Mouse (Mus musculus) R1 (cell line): ENCODE results near the gene 2300002M23Rik.
A peak's percentile ranks its signal among the peaks of the same experiment; 100 is the strongest.

Source experiments
- DNase-seq: peaks from one replicate; pipeline ENCODE4 v3.0.0-alpha.2; 2018; ENCODE audit warnings: low read depth, low spot score

Gene 2300002M23Rik

DNA sequence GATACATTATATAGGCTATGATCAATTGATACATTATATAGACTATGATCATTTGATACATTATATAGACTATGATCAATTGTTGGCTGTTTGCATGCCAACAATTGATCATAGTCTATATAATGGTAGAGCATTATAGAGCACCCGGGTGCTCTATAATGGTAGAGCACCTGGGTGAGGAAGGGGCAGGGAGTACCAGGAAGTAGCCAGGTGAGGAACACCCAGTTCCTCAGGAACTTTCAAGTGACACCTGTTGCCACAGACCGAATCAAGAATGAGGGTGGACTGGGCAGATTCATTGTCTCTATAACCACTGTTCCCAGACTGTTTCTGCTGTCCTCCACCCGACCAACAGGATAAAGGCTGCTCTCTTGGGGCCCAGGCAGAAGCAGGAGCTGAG is at the start of gene 2300002M23Rik:
TSS of gene 2300002M23Rik (plus strand) at position 301 of the 400 bp plus-strand sequence.
- no peak for DNase-seq

DNA sequence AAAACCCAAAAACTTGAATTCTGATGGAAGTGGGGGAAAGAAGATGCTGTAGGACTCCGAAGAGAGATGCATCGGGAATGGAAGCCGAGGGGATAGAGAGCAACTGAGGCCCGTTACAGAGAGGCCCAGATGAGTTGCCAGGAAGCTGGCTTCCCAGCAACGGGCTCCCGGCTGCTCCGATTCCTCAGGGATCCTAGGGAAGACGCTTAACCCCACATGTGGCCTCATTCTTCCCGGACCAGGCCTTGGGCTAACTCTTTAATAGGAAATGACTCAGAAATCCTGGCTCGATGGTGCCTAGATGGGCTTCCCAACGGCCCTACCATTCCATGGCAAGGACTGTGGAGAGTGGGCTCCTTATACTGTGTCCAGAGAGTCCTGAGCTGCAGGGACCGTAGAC is 49.7 kb upstream of the 2300002M23Rik start:
- DNase-seq, result peak; percentile 58

DNA sequence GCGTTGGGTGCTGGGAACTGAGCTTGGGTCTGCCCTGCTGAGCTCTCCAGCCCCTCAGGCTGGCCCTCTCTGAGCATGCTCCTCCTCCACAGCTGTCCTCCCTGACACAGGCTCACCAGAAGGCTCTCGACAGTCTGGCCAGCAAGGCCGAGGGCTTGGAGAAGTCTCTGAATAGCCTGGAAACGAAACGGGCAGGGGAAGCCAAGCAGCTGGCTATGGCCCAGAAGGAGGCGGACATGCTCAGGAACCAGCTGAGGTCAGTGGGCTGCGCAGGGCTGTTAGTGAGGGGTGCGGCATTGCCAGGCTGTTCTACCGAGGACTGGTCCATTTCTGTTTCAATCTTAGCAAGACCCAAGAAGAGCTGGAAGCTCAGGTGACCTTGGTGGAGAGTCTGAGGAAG is 42.9 kb upstream of the 2300002M23Rik start:
- DNase-seq, result no peak

DNA sequence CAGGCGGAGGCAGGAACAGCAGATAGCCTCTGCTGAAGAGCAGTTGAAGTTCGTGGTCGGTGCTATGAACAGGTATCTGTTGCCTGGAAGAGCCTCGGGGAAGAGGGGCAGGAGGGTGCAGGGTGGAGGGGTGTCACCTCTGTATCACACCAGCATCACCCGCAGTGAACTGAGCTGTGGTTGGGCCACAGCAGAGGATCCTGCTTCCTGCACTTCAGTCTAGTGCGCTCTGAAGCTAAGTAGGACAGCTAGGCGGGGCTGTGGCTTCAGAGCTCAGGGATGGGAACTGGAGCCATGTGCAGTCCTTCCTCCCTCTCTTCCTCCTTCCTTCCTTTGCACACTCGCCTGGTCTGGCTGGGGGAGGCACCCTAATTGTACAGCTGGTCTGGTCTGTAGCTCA is 40.6 kb upstream of the 2300002M23Rik start:
- DNase-seq, result no peak

DNA sequence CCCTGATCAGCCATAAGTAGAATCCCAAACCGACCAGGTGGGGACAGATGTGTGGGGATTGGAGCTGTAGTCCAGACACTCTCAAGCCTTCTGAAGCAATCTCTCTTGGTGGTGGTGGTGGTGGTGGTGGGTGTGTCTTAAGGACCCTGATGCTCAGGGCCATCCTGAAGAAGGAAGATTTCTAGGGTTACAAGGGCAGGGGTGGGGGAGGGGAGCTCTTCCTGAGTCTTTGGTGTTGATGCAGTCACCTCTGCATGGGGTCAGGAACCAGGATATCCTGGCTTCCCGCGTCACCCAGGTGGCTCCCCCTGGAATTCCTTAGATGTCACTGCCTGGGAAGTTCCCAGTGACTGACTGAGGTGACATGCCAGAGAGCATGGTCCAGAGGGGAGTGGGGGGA is 34.9 kb upstream of the 2300002M23Rik start:
- peak; percentile 73 for DNase-seq

DNA sequence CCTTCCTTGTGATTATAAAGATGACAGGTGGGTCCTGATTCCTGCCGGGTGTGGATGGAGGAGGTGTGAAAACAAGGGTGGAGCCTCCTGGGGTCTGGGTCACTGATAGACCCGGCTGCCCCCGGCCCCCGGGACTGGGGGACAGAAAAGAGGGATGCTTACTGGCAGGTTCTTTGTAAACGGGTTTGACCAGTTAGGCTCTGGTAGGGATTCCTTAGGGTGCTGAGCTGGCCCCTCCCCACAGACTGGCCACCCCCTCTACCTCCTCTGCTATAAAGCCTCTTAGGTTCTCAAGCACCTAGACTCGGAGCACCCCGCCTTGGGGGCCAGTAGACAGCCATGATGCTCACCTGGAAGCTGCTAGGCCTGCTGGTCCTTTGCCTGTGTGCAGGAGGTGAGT is 34.3 kb upstream of the 2300002M23Rik start, which contains the start of gene Psors1c2:
TSS of gene Psors1c2 (plus strand) at position 301 of the 400 bp plus-strand sequence.
- DNase-seq, result no peak

DNA sequence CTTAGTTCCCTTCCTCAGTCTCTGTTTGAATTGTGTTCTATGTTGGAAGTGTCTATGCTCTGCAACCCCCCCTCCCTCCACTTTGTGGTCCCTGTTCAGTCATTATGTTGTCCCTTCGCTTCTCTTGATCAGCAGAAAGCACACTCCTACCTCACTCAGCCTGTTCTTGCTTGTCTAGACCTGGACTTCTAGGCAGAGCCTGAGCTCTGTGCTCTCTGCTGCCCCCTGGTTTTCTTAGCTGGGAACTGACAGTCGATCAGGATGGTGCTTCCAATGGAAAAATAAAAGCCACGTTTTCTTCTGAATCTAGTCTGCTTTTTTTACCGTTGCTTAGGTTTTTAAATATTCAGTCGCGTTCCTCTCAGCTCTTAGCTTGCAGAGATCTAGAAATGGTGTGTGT is 32.9 kb upstream of the 2300002M23Rik start:
- peak; percentile 86 for DNase-seq

DNA sequence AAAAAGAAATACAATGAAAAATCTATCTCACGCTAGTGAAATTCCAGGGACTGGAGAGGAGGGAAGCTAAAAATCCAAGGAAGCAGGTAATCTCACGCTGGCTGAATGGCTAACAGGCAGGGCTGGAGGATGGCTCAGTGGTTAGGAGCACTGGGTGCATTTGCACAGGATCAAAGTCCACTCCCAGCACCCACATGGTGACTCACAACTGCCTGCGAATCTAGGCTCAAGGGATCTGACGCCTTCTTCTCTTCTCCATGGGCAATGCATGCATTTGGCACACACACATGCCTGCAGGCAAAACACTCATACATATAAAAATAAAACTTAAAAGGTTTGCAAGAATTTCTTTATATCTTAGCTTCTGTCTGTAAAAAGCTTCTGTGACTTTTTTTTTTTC is 29.8 kb upstream of the 2300002M23Rik start:
- DNase-seq, result no peak

DNA sequence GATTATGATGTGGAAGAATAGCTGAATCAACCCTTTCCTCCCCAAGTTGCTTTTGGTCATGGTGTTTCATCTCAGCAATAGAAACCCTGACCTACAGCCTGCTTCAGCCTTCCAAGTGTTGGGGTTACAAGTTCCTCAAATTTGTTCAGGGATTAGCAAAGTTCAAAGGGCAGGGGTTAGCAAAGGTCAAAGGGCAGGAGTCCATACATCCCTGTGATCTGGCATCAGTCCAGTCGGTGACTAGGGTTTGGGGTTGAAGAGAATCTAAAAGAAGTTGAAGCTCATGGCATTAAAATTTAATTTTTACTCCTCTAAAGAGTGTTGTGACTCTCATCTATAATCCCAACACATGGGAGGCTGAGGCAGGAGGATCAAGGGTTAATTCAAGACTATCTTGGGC is 28.8 kb upstream of the 2300002M23Rik start:
- DNase-seq, result no peak

DNA sequence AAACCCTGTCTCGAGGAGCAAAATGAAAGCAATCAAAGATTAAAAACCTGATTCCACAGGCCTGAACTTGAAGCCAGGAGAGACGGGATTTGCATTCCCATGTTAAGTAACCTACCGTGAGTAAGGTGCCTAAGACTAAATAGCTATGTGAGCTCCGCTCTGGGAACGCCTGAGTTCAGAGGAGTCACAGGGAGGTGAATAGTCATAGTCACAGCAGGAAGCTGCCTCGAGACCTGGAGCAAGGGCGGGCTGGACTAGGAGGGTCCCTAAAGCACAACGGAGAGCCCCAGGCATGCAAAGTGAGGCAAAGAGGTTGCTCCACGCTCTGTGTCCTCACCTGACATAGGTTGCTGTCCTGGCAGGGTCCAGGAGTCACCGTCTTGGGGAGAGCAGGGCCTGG is 27.7 kb upstream of the 2300002M23Rik start:
- peak; percentile 70 for DNase-seq

DNA sequence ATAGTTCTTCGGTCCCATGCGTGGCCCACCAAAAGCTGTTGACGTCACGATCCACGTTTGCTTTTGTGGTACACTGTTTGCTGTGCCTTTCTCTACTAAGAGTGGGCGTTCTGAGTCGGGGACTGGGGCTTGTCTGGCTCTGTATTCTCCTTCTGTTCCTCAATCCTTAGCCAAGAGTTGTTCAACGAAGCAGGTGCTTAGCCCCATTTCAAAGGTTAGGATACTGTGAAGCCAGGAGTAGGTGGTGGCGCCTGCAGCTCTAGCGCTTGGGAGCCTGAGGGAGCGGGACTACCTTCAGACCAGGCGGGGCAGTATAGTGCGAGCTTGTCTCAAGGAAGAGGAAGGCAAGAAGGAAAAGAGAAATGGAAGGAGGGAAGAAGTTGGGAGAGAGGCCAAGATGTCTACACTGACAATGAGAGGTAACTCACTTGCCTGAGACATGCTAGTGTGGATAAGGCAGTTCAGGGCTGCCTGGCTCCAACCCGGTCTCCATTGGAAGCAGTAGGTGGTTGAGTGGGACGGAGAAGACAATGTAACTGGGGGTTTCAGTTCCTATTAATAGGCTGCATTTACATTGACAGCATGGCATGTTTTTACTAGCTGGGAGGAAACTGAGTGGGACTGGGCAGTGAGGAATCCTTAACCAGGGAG is 24.4 kb upstream of the 2300002M23Rik start:
- DNase-seq, result peak; percentile 90

DNA sequence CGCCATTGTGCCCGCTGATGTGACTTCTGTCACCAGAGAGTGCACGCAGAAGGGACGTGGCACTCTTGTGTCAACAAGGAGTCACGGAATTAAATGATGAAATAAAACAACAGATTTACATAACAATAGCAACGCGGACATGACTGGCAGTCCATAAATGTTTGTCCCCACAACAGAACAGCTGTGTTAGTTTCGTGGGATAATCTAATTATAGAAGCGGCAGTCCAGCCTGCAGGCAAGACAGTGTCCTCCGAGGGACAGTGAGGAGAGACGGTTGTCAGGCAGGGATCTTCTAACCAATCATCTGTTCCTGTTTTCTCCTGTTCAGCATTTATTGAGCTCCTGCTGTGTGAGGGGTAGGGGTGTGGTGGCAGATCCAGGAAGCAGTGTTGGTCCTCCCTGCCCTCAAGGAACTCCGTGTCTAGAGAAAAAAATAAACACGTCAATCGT is 23.8 kb upstream of the 2300002M23Rik start:
- DNase-seq, result peak; percentile 66

DNA sequence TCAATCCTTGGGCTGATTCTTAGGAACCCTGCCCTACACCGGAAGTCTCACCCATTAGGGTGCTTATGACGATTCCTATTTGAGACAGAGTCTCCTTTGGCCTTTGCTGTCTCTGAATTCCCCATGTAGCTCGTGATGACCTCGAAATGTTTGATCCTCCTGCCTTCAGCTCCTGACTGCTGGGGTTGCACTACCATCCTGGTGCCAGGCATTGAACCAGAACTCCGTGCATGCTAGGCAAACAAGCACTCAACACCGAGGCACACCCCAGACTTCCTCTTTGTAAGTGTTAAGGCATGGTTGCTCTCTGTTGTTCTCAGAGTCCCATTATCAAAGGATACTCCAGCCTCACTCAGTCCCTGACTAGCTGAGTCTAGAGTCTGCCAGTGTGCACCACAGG is 23.2 kb upstream of the 2300002M23Rik start:
- DNase-seq, result no peak

DNA sequence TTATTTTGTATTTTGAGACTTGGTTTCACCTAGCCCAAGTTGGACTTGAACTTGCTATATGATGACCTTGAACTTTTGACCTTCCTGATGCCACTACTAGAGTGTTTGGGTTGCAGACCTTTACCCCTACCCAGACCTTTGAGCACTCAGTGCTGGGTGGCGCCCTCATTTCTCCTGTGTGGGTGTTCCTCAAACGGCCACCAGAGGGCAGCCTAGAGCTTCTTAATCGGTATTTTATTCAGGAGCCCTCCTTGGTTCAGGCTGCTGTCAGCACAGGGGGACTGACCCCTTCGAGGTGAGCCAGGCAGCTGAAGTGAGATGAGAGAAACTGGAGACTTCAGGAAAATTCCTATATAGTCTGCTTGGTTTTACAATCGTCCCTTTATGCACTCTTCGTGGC is 22.6 kb upstream of the 2300002M23Rik start:
- DNase-seq, result peak; percentile 90

DNA sequence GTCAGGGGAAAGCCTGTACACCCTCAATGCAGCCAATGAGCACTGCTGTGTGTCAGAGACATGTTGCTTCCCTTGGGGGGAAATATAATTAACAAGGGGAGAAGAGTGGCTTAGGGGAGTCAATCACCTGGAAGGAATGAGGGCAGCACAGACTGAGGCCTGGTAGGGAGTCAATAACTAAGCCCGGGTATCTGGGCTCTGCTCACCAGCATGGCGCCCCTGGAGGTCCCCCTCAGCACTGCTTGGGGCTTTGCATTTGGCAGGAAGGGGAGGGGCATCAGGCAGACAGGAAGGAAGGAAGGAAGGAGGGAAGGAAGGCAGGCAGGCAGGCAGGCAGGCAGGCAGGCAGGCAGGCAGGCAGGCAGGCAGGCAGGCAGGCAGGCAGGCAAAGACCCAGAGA is 19.8 kb upstream of the 2300002M23Rik start:
- DNase-seq, result peak; percentile 94

DNA sequence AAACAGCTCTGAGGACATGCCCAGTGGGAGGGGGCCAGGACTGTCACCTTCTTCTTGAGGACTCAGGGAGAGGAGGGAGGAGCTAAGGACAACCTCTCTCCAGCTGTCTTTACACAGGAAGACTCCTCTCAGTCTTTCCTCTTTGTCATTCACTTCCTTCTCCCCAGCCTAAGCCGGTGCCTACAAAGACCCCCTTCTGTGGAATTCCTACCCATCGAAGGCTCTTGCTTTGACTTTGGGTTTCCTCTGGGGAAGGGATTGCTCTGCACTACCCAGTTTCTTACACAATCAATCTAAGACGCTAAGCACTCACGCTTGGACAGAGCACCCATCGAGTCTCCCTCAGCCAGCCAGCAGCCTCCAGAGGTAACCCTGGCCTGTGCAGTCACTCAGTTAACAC is 18.6 kb upstream of the 2300002M23Rik start:
- peak; percentile 93 for DNase-seq

DNA sequence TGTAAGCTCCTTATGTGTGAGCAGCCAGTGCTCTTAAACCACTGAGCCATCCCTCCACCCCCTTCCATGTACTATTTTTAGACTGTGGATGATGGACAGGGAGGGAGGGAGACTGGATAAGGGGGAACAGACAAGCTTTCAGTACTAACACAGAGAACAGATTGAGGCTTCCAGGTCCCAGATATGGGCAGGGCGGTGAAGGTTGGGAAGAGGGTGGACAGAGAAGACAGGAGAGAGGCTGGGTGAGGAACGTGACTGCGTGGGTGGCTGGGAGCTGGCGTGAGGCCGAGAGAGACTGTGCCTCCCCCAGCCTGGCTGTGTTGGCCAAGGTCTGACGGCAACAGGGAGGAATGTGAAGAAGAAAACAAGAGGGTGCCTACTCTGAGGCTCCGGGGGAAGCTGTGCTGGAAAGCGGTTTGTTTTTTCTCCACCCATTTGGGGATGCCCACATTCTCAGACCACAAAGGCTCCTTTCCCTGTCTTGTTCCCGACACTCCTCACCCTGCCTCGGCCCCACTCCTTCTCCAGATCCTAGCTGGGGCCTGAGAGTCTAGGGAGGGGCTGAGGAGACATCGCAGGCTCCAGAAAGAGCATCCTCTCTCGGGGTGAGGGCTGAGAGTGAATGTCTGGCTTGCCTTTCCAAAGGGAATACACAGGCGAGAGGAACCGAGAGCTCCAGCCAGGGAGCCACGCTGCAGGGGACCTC is 17.7 kb upstream of the 2300002M23Rik start:
- DNase-seq, result no peak

DNA sequence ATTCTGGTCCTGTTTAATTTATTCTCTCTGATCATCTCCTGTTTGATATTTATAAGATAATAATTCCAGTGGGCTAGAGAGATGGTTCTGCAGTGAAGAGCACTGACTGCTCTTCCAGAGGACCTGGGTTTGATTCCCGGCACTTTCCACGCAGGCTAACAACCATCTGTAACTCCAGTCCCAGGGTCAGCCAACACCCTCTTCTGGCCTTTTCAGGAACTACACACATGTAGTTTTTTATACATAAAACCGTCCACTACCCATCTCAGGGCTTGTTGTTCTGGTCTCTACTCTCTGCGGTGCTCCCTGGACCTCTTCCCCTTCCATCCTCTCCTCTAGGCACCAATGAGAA is 17.1 kb upstream of the 2300002M23Rik start:
- DNase-seq, result peak; percentile 57

DNA sequence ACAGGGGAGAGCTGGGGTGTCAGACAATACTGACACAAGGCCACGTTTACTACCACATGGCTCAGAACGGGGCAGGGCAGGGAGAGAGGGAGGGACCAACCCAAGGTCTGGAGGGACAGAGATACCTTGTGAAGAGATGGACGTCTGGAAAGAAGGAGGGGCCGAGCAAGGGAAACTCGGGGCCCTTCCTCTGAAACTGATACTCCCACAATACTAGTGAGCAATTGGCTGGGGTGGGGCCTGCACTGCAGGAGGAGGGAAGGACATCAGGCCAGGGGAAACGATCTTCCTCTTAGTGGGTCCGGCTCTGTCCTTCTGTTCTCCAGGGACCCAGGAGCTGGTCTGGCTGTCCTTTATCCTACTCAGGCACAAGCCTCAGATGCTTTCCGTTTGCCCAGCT is 16.4 kb upstream of the 2300002M23Rik start:
- DNase-seq, result no peak

DNA sequence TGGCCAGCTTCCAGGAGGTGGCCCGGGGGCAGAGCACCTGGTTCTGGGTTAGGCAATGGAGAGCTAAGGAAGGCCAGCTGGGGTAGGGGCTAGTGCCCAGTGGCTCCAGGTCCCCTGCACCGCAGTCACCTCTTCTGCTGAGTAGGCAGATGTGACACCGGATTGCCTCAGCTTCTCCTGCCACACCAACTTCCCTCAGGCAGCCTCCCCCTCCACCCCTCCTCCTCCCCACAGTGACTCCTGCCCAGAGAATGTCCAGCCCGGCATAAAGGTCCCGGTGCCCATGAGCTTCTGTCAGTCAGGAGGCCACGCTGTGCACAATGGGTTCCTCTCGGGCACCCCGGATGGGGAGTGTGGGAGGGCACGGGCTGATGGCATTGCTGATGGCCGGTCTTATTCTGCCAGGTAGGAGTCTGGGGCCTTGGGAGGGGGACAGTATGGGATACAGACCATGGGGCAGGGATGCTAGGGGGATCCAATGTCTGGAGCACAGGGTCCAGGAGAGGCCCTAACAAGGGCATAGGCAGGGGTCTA is 15.3 kb upstream of the 2300002M23Rik start, which contains the start of gene Cdsn:
TSS of gene Cdsn (plus strand) at position 248 of the 534 bp plus-strand sequence.
- DNase-seq, result no peak

DNA sequence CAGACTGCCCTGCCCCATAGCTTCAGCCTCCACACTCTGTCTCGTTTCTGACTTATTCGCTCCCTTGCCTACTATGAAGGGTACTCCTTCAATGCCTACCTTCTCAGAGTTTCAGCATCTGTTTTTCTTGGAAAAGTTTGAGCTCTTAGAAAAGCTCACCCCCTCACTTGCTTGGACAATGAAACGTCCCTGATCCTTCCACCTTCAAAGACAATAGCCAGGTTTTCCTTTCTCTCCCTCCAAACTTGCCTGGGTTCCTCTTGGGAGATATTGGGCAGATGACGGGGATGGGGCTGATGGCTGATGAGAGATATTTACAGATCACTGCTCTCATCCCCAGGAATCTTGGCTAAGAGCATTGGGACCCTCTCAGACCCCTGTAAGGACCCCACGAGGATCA is 12.9 kb upstream of the 2300002M23Rik start:
- DNase-seq, result no peak

DNA sequence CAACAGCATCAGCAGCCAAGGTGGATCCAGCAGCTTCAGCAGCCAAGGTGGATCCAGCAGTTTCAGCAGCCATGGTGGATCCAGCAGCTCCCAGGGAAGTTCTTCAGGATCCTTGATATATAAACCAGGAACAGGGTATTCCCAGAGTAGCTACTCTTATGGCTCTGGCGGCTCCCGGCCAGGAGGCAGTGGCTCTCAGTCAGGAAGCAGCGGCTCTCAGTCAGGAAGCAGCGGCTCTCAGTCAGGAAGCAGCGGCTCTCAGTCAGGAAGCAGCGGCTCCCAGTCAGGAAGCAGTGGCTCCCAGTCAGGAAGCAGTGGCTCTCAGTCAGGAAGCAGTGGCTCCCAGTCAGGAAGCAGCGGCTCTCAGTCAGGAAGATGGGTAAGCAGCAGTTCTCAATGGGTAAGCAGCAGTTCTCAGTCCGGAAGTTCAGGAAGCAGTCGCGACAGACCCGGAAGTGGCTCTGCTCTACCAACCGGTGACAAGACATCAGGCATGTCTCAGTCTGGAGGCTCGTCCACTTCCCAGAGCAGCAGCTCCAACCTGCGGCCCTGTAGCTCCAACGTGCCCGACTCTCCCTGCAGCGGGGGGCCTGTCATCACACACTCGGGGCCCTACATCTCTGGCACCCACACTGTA is 12.4 kb upstream of the 2300002M23Rik start:
- peak; percentile 61 for DNase-seq
